Mouse (Mus musculus): ENCODE measurements around the gene Alcam. TPM values are rescaled to one million over a fixed set of nuclear protein-coding genes. Genes with fewer than 3 reads are reported as not detected.

Gene Alcam
- polyA plus RNA-seq, 1 experiment = 0.01 TPM

- Histone ChIP-seq H3K4me3 (replicated peaks) (no peak overlapping the region), H3K27me3 (ENCODE audit: control insufficient read depth) (no peaks in the 10 kb centered on the region), H3K36me3 (ENCODE audit: control insufficient read depth) (no peaks in the 10 kb centered on the region), H3K9me3 (ENCODE audit: control insufficient read depth, low read length) (no peaks in the 10 kb centered on the region), H3K4me1 (ENCODE audit: control insufficient read depth) (no peaks in the 10 kb centered on the region)
- TF ChIP-seq GATA1 (IDR thresholded peaks at IDR 0.05; ENCODE audit: low read length) (no peak), TAL1 (IDR thresholded peaks at IDR 0.05; ENCODE audit: low read length) (no peak)
Measured at GRCm38 (mm10) chr16:52303532-52303902, 150.4 kb downstream of the Alcam start.

- Histone ChIP-seq H3K4me1 (ENCODE audit: control insufficient read depth) (no peaks in the 10 kb centered on the region), H3K9me3 (ENCODE audit: control insufficient read depth, low read length) (no peaks in the 10 kb centered on the region), H3K4me3 (replicated peaks) (no peak overlapping the region), H3K27me3 (ENCODE audit: control insufficient read depth) (no peaks in the 10 kb centered on the region), H3K36me3 (ENCODE audit: control insufficient read depth) (no peaks in the 10 kb centered on the region)
- TF ChIP-seq TAL1 (IDR thresholded peaks at IDR 0.05; ENCODE audit: low read length) (no peak), GATA1 (IDR thresholded peaks at IDR 0.05; ENCODE audit: low read length) (no peak)
Measured at GRCm38 (mm10) chr16:52302790-52303531, 150.9 kb downstream of the Alcam start.

- H3K27me3 ChIP-seq (ENCODE audit: control insufficient read depth) = no peaks in the 10 kb centered on the region
- no peaks in the 10 kb centered on the region for H3K9me3 ChIP-seq (ENCODE audit: control insufficient read depth, low read length)
- H3K4me1 ChIP-seq (ENCODE audit: control insufficient read depth) = no peaks in the 10 kb centered on the region
- TF ChIP-seq TAL1 (IDR thresholded peaks at IDR 0.05; ENCODE audit: low read length) (no peak), GATA1 (IDR thresholded peaks at IDR 0.05; ENCODE audit: low read length) (no peak)
- H3K36me3 ChIP-seq (ENCODE audit: control insufficient read depth) = no peaks in the 10 kb centered on the region
- H3K4me3 ChIP-seq (replicated peaks) = no peak overlapping the region
Measured at GRCm38 (mm10) chr16:52301730-52302129, 152.1 kb downstream of the Alcam start.

GRCm38 (mm10) chr16:52296376-52296775 is 157.5 kb downstream of the Alcam start:
- no peaks in the 10 kb centered on the region; the same call in 1 of the 2 replicates for H3K36me3 ChIP-seq (ENCODE audit: control insufficient read depth)
- H3K27me3 ChIP-seq (ENCODE audit: control insufficient read depth) = no peaks in the 10 kb centered on the region
- TF ChIP-seq GATA1 (IDR thresholded peaks at IDR 0.05; ENCODE audit: low read length) (no peak), TAL1 (IDR thresholded peaks at IDR 0.05; ENCODE audit: low read length) (no peak)
- H3K9me3 ChIP-seq (ENCODE audit: control insufficient read depth, low read length) = no peaks in the 10 kb centered on the region
- H3K4me1 ChIP-seq (ENCODE audit: control insufficient read depth) = no peaks in the 10 kb centered on the region
- no peak overlapping the region for H3K4me3 ChIP-seq (replicated peaks)

DNA sequence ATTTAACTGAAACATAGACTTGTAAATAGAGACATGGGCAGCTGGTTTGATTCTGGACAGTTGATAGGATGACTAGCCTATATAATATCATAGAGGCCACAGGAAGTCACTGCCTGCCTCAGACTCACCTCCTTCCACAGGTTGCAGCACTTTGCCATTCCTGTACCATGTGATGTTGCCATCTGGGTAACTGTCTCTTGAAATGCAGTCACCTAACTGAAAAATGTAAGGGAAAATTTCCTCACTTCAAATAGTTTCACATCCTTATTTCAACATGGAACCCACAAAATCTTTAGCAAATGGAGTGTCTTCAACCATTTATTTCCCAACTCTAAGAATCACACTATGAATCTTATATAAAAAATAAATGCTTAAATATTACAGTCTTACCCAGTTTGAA is 158.3 kb downstream of the Alcam start:
- Histone ChIP-seq H3K4me3 (replicated peaks) (no peak overlapping the region), H3K36me3 (ENCODE audit: control insufficient read depth) (no peaks in the 10 kb centered on the region; the same call in 1 of the 2 replicates), H3K27me3 (ENCODE audit: control insufficient read depth) (no peaks in the 10 kb centered on the region), H3K4me1 (ENCODE audit: control insufficient read depth) (no peaks in the 10 kb centered on the region), H3K9me3 (ENCODE audit: control insufficient read depth, low read length) (no peaks in the 10 kb centered on the region)
- TF ChIP-seq TAL1 (IDR thresholded peaks at IDR 0.05; ENCODE audit: low read length) (no peak), GATA1 (IDR thresholded peaks at IDR 0.05; ENCODE audit: low read length) (no peak)

- Histone ChIP-seq H3K9me3 (ENCODE audit: control insufficient read depth, low read length) (no peaks in the 10 kb centered on the region), H3K4me3 (replicated peaks) (no peak overlapping the region), H3K4me1 (ENCODE audit: control insufficient read depth) (no peaks in the 10 kb centered on the region), H3K27me3 (ENCODE audit: control insufficient read depth) (no peaks in the 10 kb centered on the region), H3K36me3 (ENCODE audit: control insufficient read depth) (no peaks in the 10 kb centered on the region; the same call in 1 of the 2 replicates)
- TF ChIP-seq GATA1 (IDR thresholded peaks at IDR 0.05; ENCODE audit: low read length) = no peak
Measured at GRCm38 (mm10) chr16:52292440-52293048, 161.3 kb downstream of the Alcam start.

DNA sequence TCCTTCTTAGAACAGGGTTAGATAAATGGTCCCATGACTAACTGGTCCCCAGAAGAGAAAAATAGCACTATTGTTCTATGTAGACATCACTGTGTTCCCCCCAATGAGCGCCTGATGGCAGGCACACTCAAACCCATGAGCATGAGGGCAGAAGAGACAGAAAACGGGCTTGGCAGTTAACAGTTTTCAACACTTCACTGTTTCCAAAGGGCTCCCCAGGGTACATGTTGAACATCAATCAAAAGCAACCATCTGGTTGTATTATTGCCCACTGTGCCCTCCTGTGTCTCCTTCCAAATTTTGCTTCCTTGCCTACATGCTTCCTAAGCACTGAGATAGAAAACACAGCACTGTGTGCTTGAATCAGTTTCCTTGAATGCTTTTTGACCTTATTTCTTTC is 173.7 kb downstream of the Alcam start:
- Histone ChIP-seq H3K4me1 (ENCODE audit: control insufficient read depth) (no peaks in the 10 kb centered on the region), H3K36me3 (ENCODE audit: control insufficient read depth) (no peaks in the 10 kb centered on the region), H3K27me3 (ENCODE audit: control insufficient read depth) (no peaks in the 10 kb centered on the region), H3K4me3 (replicated peaks) (no peak overlapping the region), H3K9me3 (ENCODE audit: control insufficient read depth, low read length) (peaks cover 8% of the 10 kb centered on the region; the same call in 1 of the 2 replicates)
- TF ChIP-seq TAL1 (IDR thresholded peaks at IDR 0.05; ENCODE audit: low read length) (no peak), GATA1 (IDR thresholded peaks at IDR 0.05; ENCODE audit: low read length) (no peak)

DNA sequence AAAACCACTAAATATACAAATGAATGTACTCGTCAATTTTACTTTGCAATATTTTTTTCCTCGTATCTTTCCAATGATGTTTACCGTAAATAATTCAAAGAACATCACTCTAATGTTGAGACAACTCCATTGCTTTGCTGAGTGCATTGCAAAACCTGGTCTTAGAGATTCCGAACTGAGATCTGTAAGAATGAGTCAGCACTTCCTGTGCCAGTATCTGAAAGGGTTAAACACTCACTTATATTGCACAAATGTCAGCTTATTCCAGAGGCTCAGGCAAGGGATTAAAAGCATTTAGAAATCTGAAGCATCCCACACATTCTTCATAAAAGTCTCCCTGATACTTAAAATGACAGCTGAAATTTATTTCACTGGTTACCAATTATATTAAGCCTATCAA is 188.8 kb downstream of the Alcam start:
- no peak for TF ChIP-seq TAL1 (IDR thresholded peaks at IDR 0.05; ENCODE audit: low read length)
- TF ChIP-seq GATA1 (IDR thresholded peaks at IDR 0.05; ENCODE audit: low read length) = no peak
- H3K4me1 ChIP-seq (ENCODE audit: control insufficient read depth) = no peaks in the 10 kb centered on the region
- H3K9me3 ChIP-seq (ENCODE audit: control insufficient read depth, low read length) = no peaks in the 10 kb centered on the region
- H3K4me3 ChIP-seq (replicated peaks) = no peak overlapping the region
- H3K27me3 ChIP-seq (ENCODE audit: control insufficient read depth) = no peaks in the 10 kb centered on the region
- no peaks in the 10 kb centered on the region for H3K36me3 ChIP-seq (ENCODE audit: control insufficient read depth)

DNA sequence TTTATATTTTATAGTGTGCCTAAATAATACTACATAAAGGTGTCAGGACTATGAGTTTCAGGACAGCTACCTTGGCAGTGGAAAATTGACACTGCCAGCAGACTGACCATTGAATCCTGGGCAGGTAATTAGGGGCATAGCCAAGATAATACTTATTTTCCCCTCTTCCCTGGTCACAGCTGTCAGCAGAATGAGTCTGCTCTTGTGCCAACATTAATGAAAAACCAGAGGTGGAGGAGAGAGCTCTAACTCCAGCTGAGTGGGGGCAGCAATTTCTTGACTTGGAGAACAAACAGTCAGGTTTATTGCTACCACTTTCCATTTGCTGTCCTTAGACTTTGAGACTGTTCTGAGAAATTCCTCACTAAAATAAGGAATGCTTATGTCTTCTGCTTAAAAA is 190.1 kb downstream of the Alcam start:
- H3K4me3 ChIP-seq (replicated peaks) = no peak overlapping the region
- no peaks in the 10 kb centered on the region for H3K9me3 ChIP-seq (ENCODE audit: control insufficient read depth, low read length)
- no peaks in the 10 kb centered on the region for H3K36me3 ChIP-seq (ENCODE audit: control insufficient read depth)
- no peaks in the 10 kb centered on the region for H3K27me3 ChIP-seq (ENCODE audit: control insufficient read depth)
- H3K4me1 ChIP-seq (ENCODE audit: control insufficient read depth) = no peaks in the 10 kb centered on the region
- TF ChIP-seq GATA1 (IDR thresholded peaks at IDR 0.05; ENCODE audit: low read length) = no peak
- no peak for TF ChIP-seq TAL1 (IDR thresholded peaks at IDR 0.05; ENCODE audit: low read length)
